Mouse (Mus musculus): ENCODE results near the gene Gm10031. TPM values are rescaled to one million over a fixed set of nuclear protein-coding genes. Genes with fewer than 3 reads are reported as not detected.
"Not testable (repeated sequence)": the region's sequence is repeated elsewhere in the genome, so short reads cannot be mapped to it uniquely, and the experiment has no call there.

Gm10031 gene
- polyA plus RNA-seq, 1 experiment from 2014 or later = 0.23 TPM

- Histone ChIP-seq H3K9me3 (no peaks in the 10 kb centered on the region), H3K27me3 (ENCODE audit: insufficient read depth, poor library complexity, severe bottlenecking) (no peaks in the 10 kb centered on the region), H3K27ac (no peak overlapping the region), H3K4me3 (no peak overlapping the region), H3K4me1 (no peaks in the 10 kb centered on the region), H3K36me3 (no peaks in the 10 kb centered on the region)
- WGBS = 71% methylated on average over 3 of the region's 3 CpGs
- DNase-seq (ENCODE audit: low spot score) = no peak
Observed at GRCm38 (mm10) chr1:156520136-156520780, 3.6 kb upstream of the Gm10031 start.

GRCm38 (mm10) chr1:156521796-156522517 lies 1.9 kb upstream of the Gm10031 start:
- H3K27ac ChIP-seq = no peak overlapping the region
- H3K4me3 ChIP-seq = no peak overlapping the region
- no peaks in the 10 kb centered on the region for H3K9me3 ChIP-seq
- no peaks in the 10 kb centered on the region for H3K4me1 ChIP-seq
- no peak for DNase-seq (ENCODE audit: low spot score)
- no peaks in the 10 kb centered on the region for H3K36me3 ChIP-seq
- 78% methylated on average over 15 of the region's 15 CpGs for WGBS
- no peaks in the 10 kb centered on the region for H3K27me3 ChIP-seq (ENCODE audit: insufficient read depth, poor library complexity, severe bottlenecking)

GRCm38 (mm10) chr1:156532476-156533175 lies 8.8 kb downstream of the Gm10031 start:
- H3K4me3 ChIP-seq; H3K27ac ChIP-seq; DNase-seq (ENCODE audit: low spot score); H3K4me1 ChIP-seq; H3K36me3 ChIP-seq; H3K27me3 ChIP-seq (ENCODE audit: insufficient read depth, poor library complexity, severe bottlenecking); H3K9me3 ChIP-seq: not testable (repeated sequence)
- 79% methylated on average over 16 of the region's 16 CpGs for WGBS

DNA sequence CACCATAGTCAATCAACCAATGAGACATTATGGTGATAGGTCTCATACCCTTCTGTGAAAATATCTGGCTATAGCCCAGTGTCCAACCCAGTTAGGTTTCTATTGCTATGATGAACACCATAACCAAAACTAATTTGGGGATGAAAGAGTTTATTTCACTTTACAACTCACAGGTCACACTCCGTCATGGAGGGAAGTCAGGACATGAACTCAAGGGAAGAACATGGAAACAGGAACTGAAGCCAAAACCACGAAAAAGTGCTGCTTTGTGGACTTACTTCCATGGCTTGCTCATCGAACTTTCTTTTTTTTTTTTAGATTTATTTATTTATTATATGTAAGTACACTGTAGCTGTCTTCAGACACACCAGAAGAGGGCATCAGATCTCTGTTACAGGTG lies 9.7 kb downstream of the Gm10031 start:
- Histone ChIP-seq H3K27me3 (ENCODE audit: insufficient read depth, poor library complexity, severe bottlenecking) (no peaks in the 10 kb centered on the region), H3K9me3 (no peaks in the 10 kb centered on the region), H3K27ac (no peak overlapping the region), H3K36me3 (no peaks in the 10 kb centered on the region), H3K4me3 (no peak overlapping the region), H3K4me1 (no peaks in the 10 kb centered on the region)
- no peak for DNase-seq (ENCODE audit: low spot score)
- WGBS = 87% methylated on average over 3 of the region's 3 CpGs

DNA sequence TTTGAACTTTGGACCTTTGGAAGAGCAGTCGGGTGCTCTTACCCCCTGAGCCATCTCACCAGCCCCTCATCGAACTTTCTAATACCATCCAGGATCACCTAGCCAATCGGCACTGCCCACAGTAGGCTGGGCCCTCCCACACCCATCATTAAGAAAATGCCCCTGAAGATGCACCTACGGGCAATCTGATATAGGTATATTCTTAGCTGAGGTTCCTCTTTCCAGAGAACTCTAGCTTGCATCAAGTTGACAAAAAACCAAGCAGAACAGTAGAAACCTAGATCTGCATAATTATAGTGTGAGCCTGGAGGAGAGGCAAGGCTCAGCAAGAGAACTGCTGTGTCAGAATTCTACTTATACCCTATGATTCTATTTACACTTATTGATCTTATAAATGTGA lies 10.1 kb downstream of the Gm10031 start:
- no peaks in the 10 kb centered on the region for H3K9me3 ChIP-seq
- H3K36me3 ChIP-seq = no peaks in the 10 kb centered on the region
- H3K4me3 ChIP-seq = no peak overlapping the region
- DNase-seq (ENCODE audit: low spot score) = no peak
- H3K27ac ChIP-seq = no peak overlapping the region
- H3K4me1 ChIP-seq = no peaks in the 10 kb centered on the region
- 79% methylated on average over 4 of the region's 4 CpGs for WGBS
- H3K27me3 ChIP-seq (ENCODE audit: insufficient read depth, poor library complexity, severe bottlenecking) = no peaks in the 10 kb centered on the region

- no peaks in the 10 kb centered on the region for H3K27me3 ChIP-seq (ENCODE audit: insufficient read depth, poor library complexity, severe bottlenecking)
- no peaks in the 10 kb centered on the region for H3K36me3 ChIP-seq
- no peak for DNase-seq (ENCODE audit: low spot score)
- no peak overlapping the region for H3K4me3 ChIP-seq
- WGBS = 72% methylated on average over 2 of the region's 2 CpGs
- no peaks in the 10 kb centered on the region for H3K4me1 ChIP-seq
- H3K9me3 ChIP-seq = no peaks in the 10 kb centered on the region
- H3K27ac ChIP-seq = no peak overlapping the region
Observed at GRCm38 (mm10) chr1:156537031-156537430, 13.2 kb downstream of the Gm10031 start.

- no peaks in the 10 kb centered on the region for H3K36me3 ChIP-seq
- no peak overlapping the region for H3K27ac ChIP-seq
- no peaks in the 10 kb centered on the region for H3K4me1 ChIP-seq
- DNase-seq (ENCODE audit: low spot score) = no peak
- no peaks in the 10 kb centered on the region for H3K27me3 ChIP-seq (ENCODE audit: insufficient read depth, poor library complexity, severe bottlenecking)
- no peaks in the 10 kb centered on the region for H3K9me3 ChIP-seq
- 80% methylated on average over 6 of the region's 6 CpGs for WGBS
- H3K4me3 ChIP-seq = no peak overlapping the region
Observed at GRCm38 (mm10) chr1:156537701-156538100, 13.9 kb downstream of the Gm10031 start.

DNA sequence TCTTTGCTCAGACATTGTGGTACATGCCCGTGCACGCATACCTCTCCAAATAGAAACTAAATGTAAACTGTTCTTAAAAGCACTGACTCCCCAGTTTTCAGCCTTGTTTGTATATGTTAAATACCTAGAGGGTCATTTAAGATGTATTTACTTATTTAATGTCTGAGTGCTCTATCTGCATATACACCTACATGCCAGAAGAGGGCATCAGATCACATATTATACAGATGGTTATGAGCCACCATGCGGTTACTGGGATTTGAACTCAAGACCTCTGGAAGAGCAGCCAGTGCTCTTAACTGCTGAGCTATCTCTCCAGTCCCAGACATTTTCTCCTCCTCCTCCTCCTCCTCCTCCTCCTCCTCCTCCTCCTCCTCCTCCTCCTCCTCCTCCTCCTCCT lies 14.6 kb downstream of the Gm10031 start:
- no peak overlapping the region for H3K4me3 ChIP-seq
- no peaks in the 10 kb centered on the region for H3K9me3 ChIP-seq
- no peaks in the 10 kb centered on the region for H3K27me3 ChIP-seq (ENCODE audit: insufficient read depth, poor library complexity, severe bottlenecking)
- H3K27ac ChIP-seq = no peak overlapping the region
- no peaks in the 10 kb centered on the region for H3K4me1 ChIP-seq
- no peaks in the 10 kb centered on the region for H3K36me3 ChIP-seq
- no peak for DNase-seq (ENCODE audit: low spot score)
- WGBS = 74% methylated on average over 3 of the region's 3 CpGs

DNA sequence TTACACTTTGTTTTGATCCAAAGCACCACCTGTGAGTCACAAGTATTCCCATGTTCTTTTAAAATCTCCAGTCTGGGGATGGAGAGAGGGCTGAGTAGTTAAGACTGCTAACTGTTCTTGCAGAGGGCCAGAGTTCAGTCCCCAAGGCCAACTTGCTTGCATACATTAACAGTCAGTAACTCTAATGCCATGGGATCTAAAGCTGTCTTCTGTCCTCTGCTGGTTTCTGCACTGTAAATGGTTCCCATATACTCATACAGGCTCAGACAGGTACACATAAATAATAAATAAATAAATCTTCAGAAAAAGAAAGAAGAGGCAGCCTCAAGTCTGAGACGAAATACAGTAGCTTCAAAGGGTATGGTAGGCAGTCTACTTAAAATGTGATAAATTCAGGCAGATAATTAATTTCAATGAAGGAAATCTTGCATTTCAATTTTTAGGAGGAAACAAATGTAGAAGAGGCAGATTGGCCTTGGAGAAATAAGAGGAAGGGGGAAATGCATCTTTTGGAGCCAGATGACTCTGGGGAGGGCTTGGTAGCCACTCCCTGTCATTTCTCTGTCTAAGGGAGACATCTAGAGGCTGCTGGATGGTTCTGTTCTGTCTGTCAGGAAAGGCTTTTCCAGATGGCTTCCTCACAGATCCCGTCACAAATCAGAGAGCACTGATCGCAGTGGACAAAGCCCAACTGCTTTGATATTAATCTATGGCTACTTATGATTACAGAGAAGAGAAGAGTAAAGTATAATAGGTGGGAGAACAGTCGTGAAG lies 16.2 kb downstream of the Gm10031 start:
- no peak overlapping the region for H3K27ac ChIP-seq
- no peak overlapping the region for H3K4me3 ChIP-seq
- H3K4me1 ChIP-seq = 0 out of 2 replicates have a peak, but pooled peaks cover 5% of the 10 kb centered on the region
- 46% methylated on average over 4 of the region's 4 CpGs for WGBS
- no peaks in the 10 kb centered on the region for H3K36me3 ChIP-seq
- no peaks in the 10 kb centered on the region for H3K9me3 ChIP-seq
- no peaks in the 10 kb centered on the region for H3K27me3 ChIP-seq (ENCODE audit: insufficient read depth, poor library complexity, severe bottlenecking)
- no peak for DNase-seq (ENCODE audit: low spot score)

DNA sequence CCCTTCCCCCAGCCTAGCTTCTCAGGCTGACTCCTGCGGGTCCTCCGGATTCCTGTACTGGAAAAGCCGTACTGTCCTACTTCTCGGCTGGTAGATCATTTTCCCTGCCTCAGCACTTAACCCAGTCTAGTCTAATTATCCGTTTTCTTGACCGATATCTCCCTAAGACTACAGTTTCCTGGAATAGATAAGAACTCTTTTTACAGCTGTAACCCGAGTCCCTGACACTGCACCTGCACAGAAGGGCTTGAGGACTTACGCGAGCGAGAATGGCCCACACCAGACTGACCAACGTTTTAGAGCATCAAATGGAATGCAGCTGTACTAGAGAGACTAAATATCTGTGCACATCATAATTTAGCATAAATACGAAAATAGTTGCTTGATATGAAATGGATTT lies 20.2 kb downstream of the Gm10031 start:
- H3K4me1 ChIP-seq = 0 out of 2 replicates have a peak, but pooled peaks cover 5% of the 10 kb centered on the region
- no peak for DNase-seq (ENCODE audit: low spot score)
- peak overlapping the region; percentile 25; the same call in 1 of the 2 replicates for H3K4me3 ChIP-seq
- WGBS = 12% methylated on average over 12 of the region's 12 CpGs
- no peaks in the 10 kb centered on the region for H3K27me3 ChIP-seq (ENCODE audit: insufficient read depth, poor library complexity, severe bottlenecking)
- no peaks in the 10 kb centered on the region for H3K9me3 ChIP-seq
- H3K36me3 ChIP-seq = no peaks in the 10 kb centered on the region
- H3K27ac ChIP-seq = no peak overlapping the region

GRCm38 (mm10) chr1:156558024-156558930 lies 34.5 kb downstream of the Gm10031 start, which contains the start of gene Abl2:
Abl2 (plus strand) TSS chr1:156558786.
- DNase-seq (ENCODE audit: low spot score) = peak; percentile 94
- H3K27ac ChIP-seq = peak within 1 kb of the TSS; percentile 98
- peak within 1 kb of the TSS; percentile 91 for H3K4me3 ChIP-seq
- no peaks in the 10 kb centered on the region for H3K27me3 ChIP-seq (ENCODE audit: insufficient read depth, poor library complexity, severe bottlenecking)
- WGBS = 9% methylated on average over 60 of the region's 60 CpGs
- H3K36me3 ChIP-seq = no peaks in the 10 kb centered on the region
- peaks cover 10% of the 10 kb centered on the region; the same call in 1 of the 2 replicates for H3K4me1 ChIP-seq
- H3K9me3 ChIP-seq = no peaks in the 10 kb centered on the region
